Mouse (Mus musculus) heart, postnatal 25 days (tissue): ENCODE measurements around the gene Bcl2l14. TPM values are rescaled to one million over a fixed set of nuclear protein-coding genes. Genes with fewer than 3 reads are reported as not detected.

Source experiments
- DNase-seq: peaks from one replicate; pipeline ENCODE4 v3.0.0; 2022; ENCODE audit warnings: low spot score
- intact Hi-C: fragments of 180-260 bp; cut with DNase I; formaldehyde crosslinking; loops from one replicate; pipeline ENCODE4 v1.15.1; 2025
- total RNA-seq, 2 experiments: library from RNA; stranded (reverse); gene quantifications; 2 replicates each; pipeline ENCODE4 v1.2.3; 2021

Gene Bcl2l14
- total RNA-seq, 2 experiments from 2014 or later: not detected

DNA sequence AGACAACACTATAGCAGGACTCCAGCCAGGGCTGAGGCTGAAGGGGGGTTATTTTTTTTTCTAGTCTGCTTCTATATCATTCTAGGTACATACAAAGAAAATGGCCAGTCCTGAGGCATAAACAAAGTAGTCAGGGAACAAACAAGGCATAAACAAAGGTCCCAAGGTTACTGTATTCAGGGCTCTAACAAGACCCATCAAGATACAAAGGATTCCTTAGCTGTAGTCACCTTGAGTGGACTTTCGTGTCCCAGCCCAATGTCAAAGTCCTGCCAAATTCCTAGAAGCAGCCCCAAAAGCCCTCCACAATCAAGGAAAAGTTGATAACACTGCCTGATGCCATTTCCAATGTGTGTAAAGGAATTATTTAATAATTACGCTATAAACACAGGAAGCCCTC is 5.3 kb upstream of the Bcl2l14 start:
- DNase-seq: no peak
- intact Hi-C loops: no loop called here

DNA sequence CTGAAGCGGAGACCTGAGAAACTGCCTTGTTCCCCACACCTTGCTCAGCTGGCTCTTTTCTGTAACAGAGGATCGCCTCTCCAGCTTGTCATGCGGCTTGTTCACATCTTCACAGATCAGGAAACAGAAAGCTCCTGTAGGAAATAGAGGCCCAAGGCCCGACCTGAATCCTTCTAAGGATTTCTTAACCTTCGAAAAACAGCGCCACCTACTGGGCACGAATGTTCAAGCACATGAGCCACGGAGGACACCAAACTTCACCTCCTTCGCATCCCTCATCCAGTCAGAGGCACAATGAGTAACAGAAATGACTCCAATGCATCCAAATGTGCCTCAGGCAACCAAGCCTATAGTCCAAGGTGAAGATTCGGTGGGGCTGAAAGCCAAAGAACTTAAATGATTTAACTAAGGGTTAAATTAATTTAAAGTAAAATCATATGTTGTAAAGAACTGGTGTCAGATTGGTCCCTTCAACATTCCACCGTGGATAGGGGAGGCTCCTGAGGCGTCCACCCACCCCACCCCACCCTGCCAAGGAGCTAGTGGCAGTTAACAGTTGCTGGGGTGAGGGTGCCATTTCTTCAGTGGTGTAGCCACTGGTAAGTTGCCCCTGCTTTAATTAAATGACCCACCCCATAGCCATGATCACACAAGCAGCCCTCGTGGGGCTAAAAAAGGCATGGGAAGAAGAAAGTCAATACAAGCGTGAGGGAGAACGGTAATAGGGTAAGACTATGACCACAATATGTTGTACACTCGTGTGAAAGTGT is 7.0 kb downstream of the Bcl2l14 start:
- no peak for DNase-seq
- intact Hi-C loops: no loop called here

DNA sequence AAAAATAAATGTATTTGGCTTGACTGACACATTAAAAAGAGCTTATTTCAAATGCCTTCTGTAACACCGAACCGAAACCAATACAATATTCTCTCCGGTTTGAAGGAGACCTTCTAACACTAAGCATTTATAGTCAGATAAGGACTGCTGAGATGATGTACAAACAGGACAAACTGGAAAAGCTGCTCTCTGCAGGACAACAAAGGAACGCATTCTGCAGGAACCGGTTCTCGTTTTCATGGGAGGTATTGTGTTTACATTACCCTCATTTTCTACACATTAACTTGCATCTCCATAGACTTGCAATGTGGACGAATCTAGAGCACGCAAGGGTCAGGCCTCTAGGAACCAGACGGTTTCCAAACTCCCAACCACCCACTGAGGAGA is 7.6 kb downstream of the Bcl2l14 start:
- intact Hi-C loops: no loop called here
- DNase-seq: no peak

DNA sequence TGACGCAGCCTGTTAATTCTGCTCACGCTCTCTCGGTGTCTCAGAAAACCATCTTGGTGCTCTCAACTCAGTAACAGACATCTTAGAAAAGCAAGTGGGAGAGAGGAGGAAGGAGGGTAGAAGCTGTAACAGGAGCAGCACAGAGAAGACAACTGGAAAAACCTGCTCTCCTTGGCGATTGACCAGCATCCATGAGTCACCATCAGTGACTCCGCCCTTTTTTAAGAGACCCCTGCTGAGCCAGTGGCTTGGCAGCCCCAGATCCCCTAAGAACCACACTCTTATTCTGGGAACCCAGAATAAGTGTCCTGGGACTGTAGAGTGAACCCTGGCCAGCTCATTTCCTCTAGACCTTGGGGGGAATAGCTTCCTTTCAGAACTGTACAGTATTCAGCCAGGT is 11.1 kb downstream of the Bcl2l14 start:
- intact Hi-C loops: no loop called here
- no peak for DNase-seq

DNA sequence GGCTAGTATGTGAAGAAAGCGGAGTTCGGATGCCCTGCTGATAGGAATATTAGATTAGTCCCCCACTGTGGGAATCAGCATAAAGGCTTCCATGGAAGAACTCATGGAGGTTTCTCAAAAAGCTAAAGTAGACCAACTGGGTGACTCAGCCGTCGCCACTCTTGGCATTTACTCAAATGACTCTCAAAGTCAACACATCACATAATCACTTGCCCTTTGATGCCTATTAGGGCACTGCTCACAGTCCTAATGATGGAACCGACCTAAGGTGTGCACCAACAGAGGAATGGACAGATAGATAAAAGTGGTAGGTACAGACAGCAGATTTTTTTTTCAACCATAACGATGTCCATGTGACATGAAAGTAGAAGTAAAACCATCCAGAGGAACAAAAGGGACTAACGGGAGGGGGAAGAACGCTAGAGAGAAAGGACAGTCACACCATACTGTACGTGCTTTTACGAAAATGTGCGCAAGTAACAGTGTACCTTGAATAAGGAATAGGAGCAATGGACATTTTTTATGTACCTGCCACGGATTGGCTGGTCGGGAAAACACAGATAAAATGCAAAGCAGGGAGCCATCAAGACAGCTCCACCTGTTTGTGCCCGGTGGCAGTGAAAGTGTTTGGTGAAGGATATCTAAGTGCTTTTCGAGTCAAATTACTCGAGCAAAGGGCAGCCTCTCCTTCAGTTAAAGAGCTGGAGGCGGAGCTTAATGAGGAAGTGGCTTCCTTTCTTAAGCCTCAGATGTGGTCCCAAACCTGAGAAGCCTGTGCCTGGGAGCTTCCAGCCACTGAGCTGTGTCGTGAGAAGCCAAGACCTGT is 17.8 kb downstream of the Bcl2l14 start:
- no peak for DNase-seq
- intact Hi-C loops: no loop called here

DNA sequence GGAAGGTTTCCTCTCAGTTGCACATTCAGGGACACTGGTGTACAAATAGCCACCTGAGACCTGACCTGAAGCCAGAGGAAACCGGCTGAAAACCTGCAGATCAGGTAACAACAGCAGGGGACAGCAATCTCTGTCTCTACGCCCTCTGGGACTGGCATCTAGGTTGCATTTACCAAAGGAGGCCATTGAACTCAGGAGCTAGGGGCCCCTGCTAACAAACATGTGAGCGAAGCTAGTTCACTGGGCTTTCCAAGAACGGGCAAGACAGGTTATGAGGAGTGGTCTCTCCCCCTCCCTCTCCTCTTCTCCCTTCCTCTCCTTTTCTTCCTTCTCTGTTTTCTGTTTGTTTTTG is 18.4 kb downstream of the Bcl2l14 start:
- DNase-seq: no peak
- intact Hi-C loops: no loop called here

DNA sequence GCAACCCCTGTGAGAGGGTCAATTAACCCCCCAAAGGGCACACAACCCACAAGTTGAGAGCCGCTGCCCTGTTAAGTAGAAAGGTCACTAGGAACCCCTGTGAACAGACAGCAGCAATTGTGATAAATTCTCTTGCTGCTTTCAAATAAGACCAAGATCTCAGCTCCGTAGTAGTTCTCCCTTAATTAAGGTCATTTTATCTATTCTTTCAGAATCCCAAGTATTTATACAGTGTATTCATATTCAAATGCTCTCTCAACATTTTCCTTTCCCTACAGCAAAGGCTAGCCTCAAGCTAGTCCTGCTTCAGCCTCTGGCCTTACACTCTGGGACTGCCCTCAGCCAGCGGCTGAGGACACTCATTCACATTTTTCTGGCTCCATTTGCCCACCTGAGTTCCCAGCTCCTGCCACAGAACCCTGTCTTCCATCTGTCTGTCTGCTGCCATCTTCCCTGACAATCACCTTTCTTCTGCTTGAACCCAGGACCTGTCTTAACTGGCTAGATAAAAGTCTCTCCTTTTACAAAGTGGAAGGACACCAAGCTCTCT is 20.5 kb downstream of the Bcl2l14 start:
- intact Hi-C loops: no loop called here

DNA sequence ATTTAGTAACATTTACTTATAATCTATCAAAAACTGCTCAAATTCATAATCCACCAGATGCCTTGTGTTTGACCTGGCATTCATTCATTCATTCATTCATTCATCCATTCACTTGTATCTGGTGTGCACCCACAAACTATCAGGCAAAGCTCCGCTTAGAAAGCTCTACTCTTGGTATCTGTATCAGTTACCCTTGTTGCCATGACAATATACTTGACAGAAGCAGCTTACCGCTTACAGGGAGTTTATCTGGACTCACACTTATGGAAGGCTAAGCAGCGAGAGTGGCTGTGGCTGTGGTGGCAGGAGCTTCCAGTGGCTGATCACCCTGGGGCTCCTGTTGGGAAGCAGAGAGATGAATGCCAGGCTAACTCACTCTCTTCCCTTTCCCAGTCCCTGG is 21.8 kb downstream of the Bcl2l14 start:
- DNase-seq: no peak
- intact Hi-C loops: no loop called here

More for the DNA sequence above, 20.5 kb downstream of the Bcl2l14 start:
- no peak for DNase-seq

DNA sequence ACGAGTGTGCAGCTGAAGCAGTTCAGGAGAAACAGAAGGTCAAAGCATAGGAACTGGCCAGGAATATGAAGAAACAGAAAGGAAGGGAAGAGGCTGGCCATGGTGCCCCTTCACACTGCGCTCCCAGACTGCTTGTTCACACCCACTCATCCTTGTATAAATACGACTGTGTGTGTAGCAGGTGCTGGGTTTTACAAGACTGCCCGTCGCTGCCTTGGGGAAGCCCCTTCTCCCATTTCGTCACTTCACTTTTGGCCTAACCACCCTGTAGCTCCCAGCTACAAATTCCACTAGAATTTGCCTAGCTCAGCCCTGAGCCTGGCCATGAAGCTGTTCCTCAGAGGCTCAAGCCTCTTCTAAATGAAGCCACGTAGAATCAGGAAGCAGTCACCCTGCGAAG is 24.3 kb downstream of the Bcl2l14 start:
- intact Hi-C loops: loop anchor here (10.0 kb wide), 1 partner anchor 374 kb away; the partner anchor contains the start of gene Dusp16
- no peak for DNase-seq

DNA sequence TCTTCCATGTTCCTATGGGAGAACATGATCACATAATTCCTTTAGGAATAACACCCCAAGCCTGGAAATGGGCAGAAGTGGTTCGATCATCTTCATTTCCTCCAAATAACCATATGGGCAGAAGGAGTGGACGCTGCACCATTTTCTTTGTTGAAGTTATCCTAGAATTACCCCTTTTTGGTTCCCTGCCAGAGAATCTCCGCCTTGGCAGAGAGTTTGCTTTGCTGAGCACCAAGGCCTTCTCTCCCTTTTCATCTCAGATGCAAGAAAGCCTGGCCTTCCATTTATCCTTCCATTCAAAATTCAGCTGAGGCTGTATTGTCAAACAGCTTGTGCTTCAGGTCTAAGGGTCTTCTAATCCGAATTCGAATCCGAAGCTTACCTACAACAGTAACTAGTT is 25.8 kb downstream of the Bcl2l14 start:
- no peak for DNase-seq
- intact Hi-C loops: loop anchor here (10.0 kb wide), 1 partner anchor 373 kb away; the partner anchor contains the start of gene Dusp16

DNA sequence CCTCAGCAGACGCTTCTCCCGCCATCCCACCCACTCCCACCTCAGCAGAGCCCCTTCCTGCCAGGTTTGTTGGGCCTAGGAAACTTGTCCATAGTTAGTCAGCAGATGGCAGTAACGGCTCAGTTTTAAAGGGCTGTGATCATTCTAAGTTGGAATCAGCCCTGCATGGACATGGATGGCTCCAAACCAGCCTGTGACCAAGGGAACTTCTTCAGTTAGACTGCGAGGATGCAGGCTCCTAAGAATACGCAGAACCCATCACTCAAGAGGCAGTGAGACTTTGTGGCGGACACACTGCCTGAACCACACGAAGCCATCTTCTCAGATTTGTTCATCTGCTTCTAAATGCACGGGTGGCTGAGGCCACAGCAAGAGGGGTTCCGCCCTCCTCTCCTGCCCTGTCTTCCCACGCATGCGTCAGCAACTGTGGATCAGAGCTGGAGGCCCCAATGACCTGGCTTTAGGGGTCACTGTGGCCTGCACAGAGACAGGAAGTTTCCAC is 29.1 kb downstream of the Bcl2l14 start:
- peak; percentile 59 for DNase-seq
- intact Hi-C loops: loop anchor here (1.0 to 10.0 kb wide), 7 partner anchors 26 to 370 kb away; partner anchors contain the start of genes Dusp16 and Lrp6

DNA sequence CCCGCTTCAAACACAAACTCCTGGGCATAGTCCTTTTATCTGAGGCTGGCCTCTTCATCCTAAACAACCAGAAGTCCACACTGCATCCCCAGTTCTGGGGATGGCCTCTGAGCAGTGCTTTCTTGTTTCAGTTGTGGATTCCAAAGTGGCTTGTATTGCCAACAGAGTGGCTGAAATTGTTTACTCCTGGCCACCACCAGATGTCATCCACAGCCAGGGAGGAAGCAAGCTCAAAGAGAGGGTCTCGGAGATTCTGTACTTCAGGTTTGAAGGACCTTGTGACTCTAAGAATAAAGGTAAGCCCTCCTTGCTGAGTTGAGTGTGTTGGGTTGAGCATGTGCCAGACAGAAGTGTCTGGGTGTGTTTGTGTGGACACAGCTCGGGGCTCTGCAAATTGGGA is 31.0 kb downstream of the Bcl2l14 start:
- intact Hi-C loops: loop anchor here (5.0 to 10.0 kb wide), 3 partner anchors 45 to 368 kb away; partner anchors contain the start of genes Dusp16 and Lrp6
- no peak for DNase-seq

DNA sequence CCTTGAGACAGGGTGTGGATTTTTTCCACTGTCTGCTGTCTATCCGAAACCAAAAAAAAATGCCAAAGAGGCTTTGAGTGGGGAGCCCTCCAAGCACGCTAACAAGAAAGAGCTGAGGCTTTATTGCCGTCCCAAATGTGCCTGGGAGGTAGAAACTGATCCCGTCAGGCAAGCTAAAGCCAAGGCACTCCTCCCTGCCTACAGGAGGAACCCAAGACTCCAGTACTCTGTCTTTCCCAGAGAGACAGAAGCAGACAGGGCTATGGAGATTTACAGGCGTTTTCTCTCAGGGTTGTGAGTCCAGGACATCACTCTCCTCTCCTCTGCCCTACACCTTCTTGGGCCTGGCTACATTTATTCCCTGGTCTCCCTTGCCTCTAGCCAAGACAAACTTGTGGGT is 32.3 kb downstream of the Bcl2l14 start:
- intact Hi-C loops: loop anchor here (5.0 to 10.0 kb wide), 3 partner anchors 44 to 366 kb away; partner anchors contain the start of genes Dusp16 and Lrp6

DNA sequence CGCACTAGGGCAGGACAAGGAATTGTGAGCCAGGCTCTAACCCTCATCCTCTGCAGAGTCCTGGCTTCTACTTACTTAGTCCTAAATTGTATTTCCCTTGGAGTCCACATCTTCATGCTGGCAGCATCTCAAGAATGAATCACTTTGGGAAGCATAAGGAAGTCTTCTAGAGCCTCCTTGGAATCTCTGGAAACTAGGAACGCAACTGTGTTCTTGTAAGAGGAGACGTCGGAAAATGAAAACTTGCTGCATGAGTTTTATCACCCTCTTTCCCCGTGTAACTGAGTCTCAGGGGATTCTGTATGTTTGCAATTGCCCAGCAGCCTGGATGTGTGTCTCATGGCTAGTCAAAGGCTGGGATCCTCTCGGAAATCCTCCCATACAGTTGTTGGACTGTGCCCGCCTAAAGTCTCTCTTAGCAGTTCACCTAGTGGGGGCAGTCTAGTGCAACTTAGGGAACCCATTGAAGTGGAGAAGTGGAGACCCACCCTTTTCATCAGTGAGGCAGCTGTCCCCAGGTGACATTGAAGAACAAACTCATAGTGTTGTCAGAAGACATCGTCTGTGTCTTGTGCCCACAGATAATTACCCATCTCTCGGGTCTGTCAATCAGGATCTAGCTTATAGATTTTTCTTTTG is 34.2 kb downstream of the Bcl2l14 start:
- intact Hi-C loops: no loop called here
- DNase-seq: no peak

More for the DNA sequence above, 32.3 kb downstream of the Bcl2l14 start:
- no peak for DNase-seq

DNA sequence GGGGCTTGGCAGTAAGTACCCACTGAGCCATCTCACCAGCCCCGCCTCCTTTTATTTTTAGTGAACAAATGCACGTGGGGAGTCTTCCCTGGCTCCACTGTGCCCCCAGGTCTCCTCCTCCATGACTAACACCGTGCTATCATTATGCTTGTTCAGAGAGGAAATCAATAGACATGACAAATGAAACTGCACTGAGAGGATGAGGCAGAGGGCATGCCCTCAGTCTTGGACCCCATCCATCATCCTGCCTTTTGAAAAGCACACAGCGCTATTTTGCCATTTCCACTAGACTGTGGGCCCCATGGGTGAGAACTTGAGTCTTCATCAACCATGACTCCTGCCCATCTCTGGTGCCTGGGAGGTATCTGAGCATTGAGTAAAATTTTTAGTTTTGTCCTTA is 35.5 kb downstream of the Bcl2l14 start:
- no peak for DNase-seq
- intact Hi-C loops: no loop called here

DNA sequence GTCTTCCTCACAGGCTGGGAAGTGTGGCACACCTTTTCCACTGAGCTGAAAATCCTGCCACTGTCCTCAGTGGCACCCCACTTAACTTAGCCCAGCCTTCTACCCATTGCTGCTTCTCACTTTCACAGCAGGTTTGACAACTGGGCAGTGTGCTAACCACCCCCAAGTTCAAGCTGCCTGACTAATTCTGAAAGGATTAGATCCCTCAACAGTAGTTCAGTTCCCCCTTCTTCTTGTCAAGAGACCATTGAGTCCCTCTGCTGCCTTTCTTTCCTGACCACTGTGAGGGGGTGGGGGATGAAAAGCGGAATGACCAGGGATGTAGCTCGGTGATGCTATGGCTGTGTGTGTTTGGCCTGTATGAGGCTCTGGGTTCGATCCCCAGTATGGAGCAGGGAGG is 37.2 kb downstream of the Bcl2l14 start:
- no peak for DNase-seq
- intact Hi-C loops: no loop called here

DNA sequence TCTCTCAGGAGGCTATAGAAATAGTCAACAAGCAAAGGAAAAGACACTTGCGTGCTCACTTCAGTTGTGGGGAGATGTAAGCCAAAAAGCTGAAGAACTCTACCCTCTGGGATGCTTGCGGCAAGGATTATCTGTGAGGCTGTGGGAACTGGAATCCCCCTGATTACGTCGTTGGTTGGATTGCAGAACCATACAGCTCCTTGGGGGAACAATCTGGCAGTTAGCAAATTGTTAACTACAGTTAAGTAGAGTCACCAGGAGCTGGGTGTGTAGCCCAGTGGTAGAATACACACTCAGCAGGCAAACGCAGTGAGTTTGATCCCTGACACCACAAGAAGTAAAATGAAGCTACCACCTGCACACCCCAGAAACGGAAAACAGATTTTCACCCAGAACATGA is 37.9 kb downstream of the Bcl2l14 start:
- no peak for DNase-seq
- intact Hi-C loops: no loop called here

DNA sequence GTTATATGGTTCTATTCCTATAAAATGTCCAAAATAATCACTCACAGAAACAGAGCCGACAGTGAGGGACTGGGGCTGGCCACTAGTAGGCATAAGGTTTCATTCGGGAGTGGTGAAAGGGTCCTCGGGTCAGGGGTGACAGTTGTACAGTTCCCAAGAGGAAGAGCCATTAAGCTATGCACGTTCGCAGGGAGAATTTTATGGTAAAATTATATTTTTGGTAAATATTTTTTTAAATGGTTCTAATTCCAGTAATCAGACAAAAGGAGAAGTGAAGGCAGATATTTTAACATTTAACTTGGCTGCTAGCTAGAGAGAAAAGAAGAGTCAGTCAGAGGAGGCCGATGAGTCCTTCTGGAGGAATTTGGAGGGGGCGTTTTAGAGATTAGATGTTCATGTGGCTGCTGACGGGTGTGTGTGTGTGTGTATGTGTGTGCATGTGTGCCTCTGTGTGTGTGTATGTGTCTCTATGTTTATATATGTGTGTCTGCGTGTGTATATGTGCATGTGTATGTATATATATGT is 38.8 kb downstream of the Bcl2l14 start:
- intact Hi-C loops: no loop called here
- no peak for DNase-seq

DNA sequence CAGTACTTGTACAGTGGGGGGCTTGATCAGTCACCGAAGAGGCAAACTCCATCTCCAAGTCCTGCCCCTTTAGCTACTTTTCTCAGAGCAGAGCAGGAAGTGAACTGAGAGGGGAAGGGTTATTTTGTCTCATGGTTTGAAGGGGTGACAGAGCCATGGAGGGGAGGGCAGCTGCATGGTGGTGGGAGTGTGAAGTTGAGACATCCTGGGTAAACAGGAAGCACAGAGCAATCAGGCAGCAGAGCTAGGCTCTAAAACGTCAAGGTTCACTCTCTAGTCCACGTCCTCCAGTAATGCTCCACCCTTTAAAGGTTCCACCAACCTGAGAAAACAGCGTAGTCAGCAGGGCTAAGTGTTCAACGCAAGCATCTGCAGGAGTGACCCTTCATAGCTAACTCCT is 40.8 kb downstream of the Bcl2l14 start:
- intact Hi-C loops: no loop called here
- DNase-seq: no peak
